In genomic region chr1:90896741-90897361, GRCm38 (mm10) we compare ENCODE assay signal across 8 mouse cellular contexts. TPM values are rescaled to one million over a fixed set of nuclear protein-coding genes. Genes with fewer than 3 reads are reported as not detected.
DNase-seq lines count a peak whose midpoint lies in the region; ATAC-seq and TF ChIP-seq lines count a peak whose summit lies in the region.

No protein-coding gene starts in this region.

- no peak overlapping the region for H3K9ac ChIP-seq in forebrain, embryonic 14.5 days (ENCODE audit: low read length)
- no peak overlapping the region for H3K9ac ChIP-seq in midbrain, embryonic 16.5 days (ENCODE audit: low read depth, low read length)

- peak; percentile 19 for DNase-seq in ES-CJ7 (ENCODE audit: low read depth, low spot score)
- peak; percentile 90 for DNase-seq in brain, adult 2 months (ENCODE audit: low read depth, low spot score)
- DNase-seq in forebrain, embryonic 14.5 days (ENCODE audit: low spot score): peak; percentile 37
- peak; percentile 77 for DNase-seq in heart, postnatal 25 days (ENCODE audit: low spot score)
- DNase-seq in layer of hippocampus, adult 2 months (ENCODE audit: low spot score in 2 of 2): peak; percentile 38 to 41
- DNase-seq in yolk sac, embryonic 10.5 days (ENCODE audit: low spot score): no peak
- no peak for DNase-seq in Muller cell, postnatal 12 days (ENCODE audit: inconsistent ontology term)

- 69% methylated on average over 14 of the region's 14 CpGs for WGBS in forebrain, embryonic 14.5 days
- WGBS in midbrain, embryonic 16.5 days: 61% methylated on average over 14 of the region's 14 CpGs

- no peaks in the 10 kb centered on the region for H3K27me3 ChIP-seq in forebrain, embryonic 14.5 days (replicated peaks; ENCODE audit: control insufficient read depth, insufficient read depth, low read length)
- H3K27me3 ChIP-seq in midbrain, embryonic 16.5 days (ENCODE audit: control insufficient read depth, insufficient read depth, low read depth, low read length): no peaks in the 10 kb centered on the region

- no peak for TF ChIP-seq CTCF in layer of hippocampus, adult 2 months (conservative IDR thresholded peaks at IDR 0.05)

- H3K36me3 ChIP-seq in forebrain, embryonic 14.5 days (ENCODE audit: control insufficient read depth, insufficient read depth, low read length): no peaks in the 10 kb centered on the region
- no peaks in the 10 kb centered on the region for H3K36me3 ChIP-seq in midbrain, embryonic 16.5 days (ENCODE audit: control insufficient read depth, insufficient read depth, low read length)

- ATAC-seq in forebrain, embryonic 14.5 days: no peak
- ATAC-seq in midbrain, embryonic 16.5 days: peak; percentile 66; the same call in 1 of the 2 replicates

- H3K4me1 ChIP-seq in forebrain, embryonic 14.5 days (ENCODE audit: control insufficient read depth, insufficient read depth, low read length): no peaks in the 10 kb centered on the region
- H3K4me1 ChIP-seq in midbrain, embryonic 16.5 days (ENCODE audit: control insufficient read depth, insufficient read depth, low read length): no peaks in the 10 kb centered on the region

- no peaks in the 10 kb centered on the region for H3K9me3 ChIP-seq in forebrain, embryonic 14.5 days (replicated peaks; ENCODE audit: control insufficient read depth, low read length)
- H3K9me3 ChIP-seq in midbrain, embryonic 16.5 days (replicated peaks; ENCODE audit: control insufficient read depth, low read length, poor library complexity, severe bottlenecking): no peaks in the 10 kb centered on the region

- no peak overlapping the region for H3K4me2 ChIP-seq in forebrain, embryonic 14.5 days (ENCODE audit: low read length)
- no peak overlapping the region for H3K4me2 ChIP-seq in midbrain, embryonic 16.5 days (ENCODE audit: low read length)

- no peak overlapping the region for H3K27ac ChIP-seq in forebrain, embryonic 14.5 days (ENCODE audit: low read depth, low read length)
- H3K27ac ChIP-seq in layer of hippocampus, adult 2 months: peak overlapping the region; percentile 73; the same call in 1 of the 2 replicates
- no peak overlapping the region for H3K27ac ChIP-seq in midbrain, embryonic 16.5 days (ENCODE audit: low read length)

- H3K4me3 ChIP-seq in forebrain, embryonic 14.5 days (ENCODE audit: low read depth, low read length): no peak overlapping the region
- no peak overlapping the region for H3K4me3 ChIP-seq in layer of hippocampus, adult 2 months
- no peak overlapping the region for H3K4me3 ChIP-seq in midbrain, embryonic 16.5 days (ENCODE audit: low read depth, low read length)

- intact Hi-C loops in heart, postnatal 25 days (cut with DNase I): no loop called here

RNA-seq across cellular contexts. Expression of gene Mlph, which starts 18.0 kb away (rescaled TPM):
- polyA plus RNA-seq in forebrain, embryonic 14.5 days (2014; fragmentation: Nextera tagmentation; extraction: Ambion mirVana): 0.05 and 0.38 TPM in 2 replicates
- under 1 TPM; 0.87 to 0.99 TPM for total RNA-seq in heart, postnatal 25 days (2021)
- total RNA-seq in layer of hippocampus, adult 2 months (2021): 1 to 10 TPM in 1 of 2 experiments, under 1 TPM in 1; 0.88 to 1.6 TPM
- 0.09 and 0.29 TPM in 2 replicates for polyA plus RNA-seq in midbrain, embryonic 16.5 days (2015; fragmentation: Nextera tagmentation; extraction: Ambion mirVana)

RNA-seq across cellular contexts. Expression of gene Col6a3, which starts 53.1 kb away (rescaled TPM):
- polyA plus RNA-seq in forebrain, embryonic 14.5 days (2014; fragmentation: Nextera tagmentation; extraction: Ambion mirVana): 2.9 and 5.5 TPM in 2 replicates
- 10 to 100 TPM; 55.9 to 70.0 TPM for total RNA-seq in heart, postnatal 25 days (2021)
- total RNA-seq in layer of hippocampus, adult 2 months (2021): 1 to 10 TPM; 3.4 to 4.0 TPM
- polyA plus RNA-seq in midbrain, embryonic 16.5 days (2015; fragmentation: Nextera tagmentation; extraction: Ambion mirVana): 5.9 and 7.8 TPM in 2 replicates

RNA-seq across cellular contexts. Expression of gene Prlh, which starts 56.1 kb away (rescaled TPM):
- not detected in 2 replicates for polyA plus RNA-seq in forebrain, embryonic 14.5 days (2014; fragmentation: Nextera tagmentation; extraction: Ambion mirVana)
- total RNA-seq in heart, postnatal 25 days (2021): not detected
- not detected for total RNA-seq in layer of hippocampus, adult 2 months (2021)
- not detected in 2 replicates for polyA plus RNA-seq in midbrain, embryonic 16.5 days (2015; fragmentation: Nextera tagmentation; extraction: Ambion mirVana)

Comparison
In these comparisons a context has a peak if more than half of its experiments do, and no peak if none do; other contexts are left out.
1. DNase-seq: peak in ES-CJ7 (single experiment), brain, adult 2 months (single experiment), forebrain, embryonic 14.5 days (single experiment), heart, postnatal 25 days (single experiment) and layer of hippocampus, adult 2 months (2 of 2); none in yolk sac, embryonic 10.5 days (single experiment) and Muller cell, postnatal 12 days (single experiment).
2. RNA of gene Col6a3, which starts 53.1 kb away (total RNA-seq): 55.9 to 70.0 TPM in heart, postnatal 25 days; 3.4 to 4.0 TPM in layer of hippocampus, adult 2 months; every median in the first group is over 10 times any median in the second.